Mouse (Mus musculus) retina, postnatal 1 day (tissue): ENCODE data around the gene Ackr4.

Source experiments
- DNase-seq: peaks from one replicate; pipeline ENCODE4 v3.0.0-alpha.2; 2012

Ackr4 gene

GRCm38 (mm10) chr9:104126833-104127232 is at the start of gene Ackr4:
Ackr4 (minus strand) TSS chr9:104126933.
- DNase-seq, result no peak

GRCm38 (mm10) chr9:104172342-104172741 is 45.6 kb upstream of the Ackr4 start:
- DNase-seq, result no peak

- DNase-seq, result no peak
These were observed 44.9 kb upstream of the Ackr4 start for GRCm38 (mm10) chr9:104171651-104172050.

- no peak for DNase-seq
These were observed 43.3 kb upstream of the Ackr4 start for GRCm38 (mm10) chr9:104169986-104170385.

- DNase-seq, result no peak
These were observed 39.2 kb upstream of the Ackr4 start for GRCm38 (mm10) chr9:104165926-104166325.

- no peak for DNase-seq
These were observed 37.5 kb upstream of the Ackr4 start for GRCm38 (mm10) chr9:104164194-104164593.

GRCm38 (mm10) chr9:104161117-104161516 is 34.4 kb upstream of the Ackr4 start:
- DNase-seq, result no peak

GRCm38 (mm10) chr9:104157291-104157690 is 30.6 kb upstream of the Ackr4 start:
- no peak for DNase-seq

- no peak for DNase-seq
These were observed 29.8 kb upstream of the Ackr4 start for GRCm38 (mm10) chr9:104156506-104156905.

GRCm38 (mm10) chr9:104155100-104155715 is 28.5 kb upstream of the Ackr4 start:
- no peak for DNase-seq

- no peak for DNase-seq
These were observed 25.4 kb upstream of the Ackr4 start for GRCm38 (mm10) chr9:104152121-104152520.

- DNase-seq, result no peak
These were observed 22.2 kb upstream of the Ackr4 start for GRCm38 (mm10) chr9:104148969-104149368.

- no peak for DNase-seq
These were observed 19.9 kb upstream of the Ackr4 start for GRCm38 (mm10) chr9:104146683-104147082.

- DNase-seq, result peak; percentile 13
These were observed 17.7 kb upstream of the Ackr4 start for GRCm38 (mm10) chr9:104144314-104144996.

GRCm38 (mm10) chr9:104142805-104143204 is 16.1 kb upstream of the Ackr4 start:
- no peak for DNase-seq

GRCm38 (mm10) chr9:104140351-104140750 is 13.6 kb upstream of the Ackr4 start:
- no peak for DNase-seq

- DNase-seq, result no peak
These were observed 3.5 kb upstream of the Ackr4 start for GRCm38 (mm10) chr9:104130141-104130755.

GRCm38 (mm10) chr9:104128110-104128509 is 1.4 kb upstream of the Ackr4 start:
- peak; percentile 30 for DNase-seq

GRCm38 (mm10) chr9:104123622-104124021 is 3.1 kb downstream of the Ackr4 start:
- peak; percentile 28 for DNase-seq

GRCm38 (mm10) chr9:104123101-104123500 is 3.6 kb downstream of the Ackr4 start:
- DNase-seq, result no peak

GRCm38 (mm10) chr9:104109151-104109550 is 17.6 kb downstream of the Ackr4 start:
- DNase-seq, result no peak

GRCm38 (mm10) chr9:104108571-104109143 is 18.1 kb downstream of the Ackr4 start:
- DNase-seq, result no peak

- no peak for DNase-seq
These were observed 19.3 kb downstream of the Ackr4 start for GRCm38 (mm10) chr9:104107482-104107881.

GRCm38 (mm10) chr9:104106930-104107329 is 19.8 kb downstream of the Ackr4 start:
- DNase-seq, result no peak
